Comparison of ENCODE assay signal across 8 mouse cellular contexts in the genomic region with DNA sequence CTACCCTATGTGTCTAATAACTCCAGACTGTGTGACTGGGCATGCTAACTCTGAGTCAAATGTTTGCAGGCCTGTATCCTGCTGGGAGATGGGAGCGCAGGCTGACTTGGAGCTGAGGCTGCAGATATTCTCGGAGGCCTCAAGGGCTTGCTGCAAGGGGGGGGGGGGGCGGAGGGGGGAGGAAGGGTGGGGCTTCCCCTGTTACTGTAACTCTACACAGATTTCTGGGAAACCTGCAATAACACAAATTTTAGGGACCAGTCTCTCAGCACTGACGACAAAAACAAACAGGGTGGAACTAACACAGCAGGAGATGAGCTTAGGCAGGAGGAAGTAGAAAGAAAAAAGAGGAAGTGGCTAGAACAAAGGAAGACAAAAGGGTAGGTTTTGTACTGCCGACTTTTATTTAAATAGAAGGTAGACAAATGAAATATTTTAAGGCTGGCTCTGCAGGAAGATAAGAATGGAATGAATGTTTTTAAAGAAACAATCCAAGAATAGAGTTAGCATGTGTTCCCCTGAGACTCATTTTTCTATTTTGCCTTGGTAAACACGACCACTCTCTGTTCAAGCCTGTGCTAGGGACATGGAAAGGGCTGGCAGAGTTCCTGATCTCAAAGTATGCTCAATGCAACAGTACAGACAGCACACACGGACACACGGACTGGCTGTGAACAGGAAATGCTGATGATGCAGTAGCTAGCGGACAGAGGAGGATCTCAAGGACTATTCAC. TPM values are rescaled to one million over a fixed set of nuclear protein-coding genes. Genes with fewer than 3 reads are reported as not detected.
A peak's percentile ranks its signal among the peaks of the same experiment; 100 is the strongest.
DNase-seq lines count a peak whose midpoint lies in the region; ATAC-seq lines count a peak whose summit lies in the region.

No protein-coding gene starts in this region.

- H3K4me2 ChIP-seq in lung, embryonic 15.5 days: no peak overlapping the region
- H3K4me2 ChIP-seq in heart, embryonic 16.5 days (ENCODE audit: low read depth, low read length): peak overlapping the region; percentile 27; the same call in 1 of the 2 replicates
- H3K4me2 ChIP-seq in liver, embryonic 15.5 days: 0 out of 2 replicates have a peak overlapping the region, but pooled peaks have one; percentile 15

- H3K4me1 ChIP-seq in lung, embryonic 15.5 days: peaks cover 20% of the 10 kb centered on the region
- 0 out of 2 replicates have a peak, but pooled peaks cover 2% of the 10 kb centered on the region for H3K4me1 ChIP-seq in heart, embryonic 16.5 days (ENCODE audit: control insufficient read depth, insufficient read depth, low read length)
- peaks cover 49% of the 10 kb centered on the region for H3K4me1 ChIP-seq in liver, embryonic 15.5 days (replicated peaks)

- WGBS in lung, embryonic 15.5 days: 21% methylated on average over 8 of the region's 9 CpGs
- 26% methylated on average over 9 of the region's 9 CpGs for WGBS in heart, embryonic 16.5 days
- WGBS in liver, embryonic 15.5 days (ENCODE audit: insufficient replicate concordance): 22% methylated on average over 9 of the region's 9 CpGs

- no peak for DNase-seq in lung, postnatal 14 days
- DNase-seq in ZHBTc4 (ENCODE audit: low read depth, low spot score): peak; percentile 84
- DNase-seq in cerebellum, adult 9-10 months: no peak
- no peak for DNase-seq in left cerebral cortex, adult 9 months (ENCODE audit: low spot score in 2 of 2)
- no peak for DNase-seq in cerebellum, postnatal 14 days

- H3K9ac ChIP-seq in lung, embryonic 15.5 days: no peak overlapping the region
- no peak overlapping the region for H3K9ac ChIP-seq in heart, embryonic 16.5 days (ENCODE audit: low read length)
- H3K9ac ChIP-seq in liver, embryonic 15.5 days: no peak overlapping the region

- H3K4me3 ChIP-seq in lung, embryonic 15.5 days: no peak overlapping the region
- H3K4me3 ChIP-seq in heart, embryonic 16.5 days (ENCODE audit: low read length): no peak overlapping the region
- no peak overlapping the region for H3K4me3 ChIP-seq in liver, embryonic 15.5 days (replicated peaks)

- H3K36me3 ChIP-seq in lung, embryonic 15.5 days: no peaks in the 10 kb centered on the region
- no peaks in the 10 kb centered on the region for H3K36me3 ChIP-seq in heart, embryonic 16.5 days (ENCODE audit: control insufficient read depth, insufficient read depth)
- H3K36me3 ChIP-seq in liver, embryonic 15.5 days (replicated peaks): no peaks in the 10 kb centered on the region

- H3K27ac ChIP-seq in lung, embryonic 15.5 days: peak overlapping the region; percentile 78
- H3K27ac ChIP-seq in heart, embryonic 16.5 days (ENCODE audit: low read length): peak overlapping the region; percentile 77
- H3K27ac ChIP-seq in liver, embryonic 15.5 days (replicated peaks): peak overlapping the region; percentile 76

- ATAC-seq in lung, embryonic 15.5 days (ENCODE audit: borderline replicate concordance, extremely low read depth, low FRiP score, low TSS enrichment): peak; percentile 68
- ATAC-seq in heart, embryonic 16.5 days (replicated peaks; ENCODE audit: extremely low read depth, insufficient read depth, low FRiP score): peak; percentile 80
- ATAC-seq in liver, embryonic 15.5 days (ENCODE audit: insufficient read depth): peak; percentile 43

- no peaks in the 10 kb centered on the region for H3K27me3 ChIP-seq in lung, embryonic 15.5 days
- no peaks in the 10 kb centered on the region for H3K27me3 ChIP-seq in heart, embryonic 16.5 days (ENCODE audit: control insufficient read depth, insufficient read depth, low read length)
- H3K27me3 ChIP-seq in liver, embryonic 15.5 days: no peaks in the 10 kb centered on the region

- H3K9me3 ChIP-seq in lung, embryonic 15.5 days: no peaks in the 10 kb centered on the region
- H3K9me3 ChIP-seq in heart, embryonic 16.5 days (replicated peaks; ENCODE audit: control insufficient read depth, low read length): no peaks in the 10 kb centered on the region
- no peaks in the 10 kb centered on the region for H3K9me3 ChIP-seq in liver, embryonic 15.5 days (replicated peaks)

RNA-seq across cellular contexts. Expression of gene Eed, which starts 42.4 kb away (rescaled TPM):
- 73.7 and 79.3 TPM in 2 replicates for polyA plus RNA-seq in lung, embryonic 15.5 days (2015; fragmentation: Nextera tagmentation; extraction: Ambion mirVana)
- 45.4 and 47.9 TPM in 2 replicates for polyA plus RNA-seq in heart, embryonic 16.5 days (2015; fragmentation: Nextera tagmentation; extraction: Ambion mirVana)
- 31.8 and 34.4 TPM in 2 replicates for polyA plus RNA-seq in liver, embryonic 15.5 days (2015; fragmentation: Nextera tagmentation; extraction: Ambion mirVana)
